Mouse (Mus musculus) hindbrain, embryonic 12.5 days (tissue): ENCODE measurements around the gene Arid3c. TPM values are rescaled to one million over a fixed set of nuclear protein-coding genes. Genes with fewer than 3 reads are reported as not detected.
"Not testable (repeated sequence)": the region's sequence is repeated elsewhere in the genome, so short reads cannot be mapped to it uniquely, and the experiment has no call there.

ENCODE experiments used
- ATAC-seq: fragments of 200-750 bp; cut with Nextera tagmentation; 2 replicates; pipeline ENCODE4 v1.8.0; 2017; ENCODE audit warnings: moderate TSS enrichment; ENCODE audit not compliant: low FRiP score
- H3K27ac ChIP-seq: fragments of 300-500 bp; sonication (generic); 2 replicates; pipeline ENCODE4 v1.5.1; 2016; ENCODE audit warnings: mild to moderate bottlenecking
- H3K27me3 ChIP-seq: fragments of 300-500 bp; sonication (generic); 2 replicates; pipeline ENCODE4 v1.6.1; 2016; ENCODE audit warnings: mild to moderate bottlenecking
- H3K36me3 ChIP-seq: fragments of 300-500 bp; sonication (generic); 2 replicates; pipeline ENCODE4 v1.6.1; 2016; ENCODE audit warnings: mild to moderate bottlenecking
- H3K4me1 ChIP-seq: fragments of 300-500 bp; sonication (generic); 2 replicates; pipeline ENCODE4 v1.6.1; 2016
- H3K4me2 ChIP-seq: fragments of 300-500 bp; sonication (generic); replicated peaks from 2 replicates; pipeline ENCODE4 v1.6.1; 2016; ENCODE audit warnings: mild to moderate bottlenecking
- H3K4me3 ChIP-seq: fragments of 300-500 bp; sonication (generic); 2 replicates; pipeline ENCODE4 v1.5.1; 2016; ENCODE audit warnings: mild to moderate bottlenecking
- H3K9ac ChIP-seq: fragments of 300-500 bp; sonication (generic); 2 replicates; pipeline ENCODE4 v1.6.1; 2016; ENCODE audit warnings: mild to moderate bottlenecking, moderate library complexity
- H3K9me3 ChIP-seq: fragments of 300-500 bp; sonication (generic); replicated peaks from 2 replicates; pipeline ENCODE4 v1.6.1; 2016; ENCODE audit warnings: mild to moderate bottlenecking
- WGBS: fragments of 180-500 bp; shearing (Covaris S2); methylation state at CpG from one replicate; pipeline ENCODE4 v1.1.7; 2016; 5-methylcytosine and 5-hydroxymethylcytosine counted together
- polyA plus RNA-seq: library from polyadenylated mRNA; unstranded; fragments of >200 nt; fragmentation: Nextera tagmentation; extraction: Ambion mirVana; gene quantifications from 2 replicates; pipeline ENCODE4 v1.2.1, GENCODE M21; 2016

The Arid3c gene
- 1.1 TPM in 2 replicates for polyA plus RNA-seq

- no peak for ATAC-seq
- H3K36me3 ChIP-seq = no peaks in the 10 kb centered on the region
- peaks cover 73% of the 10 kb centered on the region for H3K27me3 ChIP-seq
- peak within 1 kb of the TSS; percentile 62 for H3K4me2 ChIP-seq
- no peaks in the 10 kb centered on the region; the same call in 1 of the 2 replicates for H3K9me3 ChIP-seq
- no peak within 1 kb of the TSS for H3K27ac ChIP-seq
- peak within 1 kb of the TSS; percentile 37 for H3K4me3 ChIP-seq
- WGBS = 1% methylated on average over 47 of the region's 50 CpGs
- peaks cover 21% of the 10 kb centered on the region for H3K4me1 ChIP-seq
- H3K9ac ChIP-seq = peak within 1 kb of the TSS; percentile 47
These were observed at the start of gene Arid3c for GRCm38 (mm10) chr4:41731052-41731765. Gene Arid3c (minus strand): TSS chr4:41731142.

DNA sequence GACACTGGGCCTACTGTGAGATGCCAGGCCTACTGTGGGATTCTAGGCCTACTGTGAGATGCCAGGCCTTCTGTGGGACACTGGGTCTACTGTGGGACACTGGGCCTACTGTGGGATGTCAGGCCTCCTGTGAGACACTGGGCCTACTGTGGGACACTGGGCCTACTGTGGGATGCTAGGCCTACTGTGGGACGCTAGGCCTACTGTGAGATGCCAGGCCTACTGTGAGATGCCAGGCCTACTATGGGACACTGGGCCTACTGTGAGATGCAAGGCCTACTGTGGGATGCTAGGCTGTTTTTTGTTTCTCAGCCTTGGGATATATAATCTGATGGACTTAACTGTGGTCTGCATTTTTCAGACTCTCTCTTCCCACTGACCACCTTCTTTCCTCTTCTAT is 44.9 kb upstream of the Arid3c start:
- not testable (repeated sequence) for H3K4me2 ChIP-seq, H3K4me1 ChIP-seq, H3K36me3 ChIP-seq, H3K27me3 ChIP-seq, H3K27ac ChIP-seq, H3K9me3 ChIP-seq, H3K9ac ChIP-seq, H3K4me3 ChIP-seq, ATAC-seq
- WGBS = 82% methylated on average over 1 of the region's 1 CpGs

DNA sequence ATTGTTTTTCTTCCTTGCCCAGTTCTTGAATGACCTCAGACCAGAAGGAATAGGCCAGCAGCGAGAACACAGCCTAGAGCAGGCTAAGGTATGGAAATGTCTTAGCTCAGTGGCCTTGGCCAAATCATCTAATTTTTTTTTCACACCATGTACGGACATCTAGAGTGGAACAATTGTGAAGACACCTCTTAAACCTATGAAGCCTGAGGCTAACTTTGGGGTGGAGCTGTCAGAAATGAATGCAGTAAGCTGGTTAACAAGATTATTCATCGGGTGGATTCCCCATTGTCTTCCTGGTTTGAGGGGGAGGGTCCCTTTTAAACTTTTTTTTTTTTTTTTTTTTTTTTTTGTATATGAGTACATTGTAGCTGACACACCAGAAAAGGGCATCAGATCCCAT is 43.6 kb upstream of the Arid3c start:
- not testable (repeated sequence) for H3K27me3 ChIP-seq, ATAC-seq, H3K4me1 ChIP-seq, H3K9me3 ChIP-seq, H3K36me3 ChIP-seq
- WGBS = 71% methylated on average over 3 of the region's 3 CpGs
- peak overlapping the region; percentile 53 for H3K4me2 ChIP-seq
- H3K4me3 ChIP-seq = peak overlapping the region; percentile 31
- peak overlapping the region; percentile 40; the same call in 1 of the 2 replicates for H3K27ac ChIP-seq
- H3K9ac ChIP-seq = peak overlapping the region; percentile 32; the same call in 1 of the 2 replicates

GRCm38 (mm10) chr4:41774002-41774401 is 43.1 kb upstream of the Arid3c start, which contains the start of gene Ccl27a:
Gene Ccl27a (minus strand): TSS chr4:41774247.
- H3K4me1 ChIP-seq, H3K9me3 ChIP-seq, ATAC-seq, H3K27me3 ChIP-seq, H3K36me3 ChIP-seq: not testable (repeated sequence)
- peak within 1 kb of the TSS; percentile 67; the same call in 1 of the 2 replicates for H3K27ac ChIP-seq
- peak within 1 kb of the TSS; percentile 69 for H3K9ac ChIP-seq
- peak within 1 kb of the TSS; percentile 53 for H3K4me2 ChIP-seq
- peak within 1 kb of the TSS; percentile 44 for H3K4me3 ChIP-seq
- under 1% methylated on average over 12 of the region's 14 CpGs for whole genome bisulfite sequencing

DNA sequence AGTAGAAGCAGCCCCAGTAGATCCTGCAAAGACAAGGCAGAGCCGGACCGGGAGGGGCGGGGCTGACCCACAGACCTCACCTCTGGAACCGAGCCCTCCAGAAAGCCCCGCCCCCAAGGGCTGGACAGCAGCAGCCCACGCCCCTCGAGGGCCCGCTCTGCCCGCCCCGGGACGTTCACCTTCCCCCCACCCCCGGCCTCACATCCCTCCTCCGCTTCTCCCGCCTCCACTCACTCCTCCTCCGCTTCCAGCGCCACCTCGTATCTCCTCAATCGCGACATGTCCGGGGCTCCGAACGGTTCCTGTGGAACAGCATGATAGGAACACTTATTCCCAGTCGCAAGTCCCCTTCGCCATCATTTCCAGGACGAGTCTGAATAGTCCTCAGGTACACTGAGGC is 42.6 kb upstream of the Arid3c start:
- Histone ChIP-seq H3K4me3 (peak overlapping the region; percentile 44), H3K27ac (peak overlapping the region; percentile 67; the same call in 1 of the 2 replicates), H3K4me2 (peak overlapping the region; percentile 51), H3K9ac (peak overlapping the region; percentile 69)
- not testable (repeated sequence) for H3K4me1 ChIP-seq, H3K9me3 ChIP-seq, H3K36me3 ChIP-seq, H3K27me3 ChIP-seq, ATAC-seq
- WGBS = 1% methylated on average over 21 of the region's 25 CpGs

DNA sequence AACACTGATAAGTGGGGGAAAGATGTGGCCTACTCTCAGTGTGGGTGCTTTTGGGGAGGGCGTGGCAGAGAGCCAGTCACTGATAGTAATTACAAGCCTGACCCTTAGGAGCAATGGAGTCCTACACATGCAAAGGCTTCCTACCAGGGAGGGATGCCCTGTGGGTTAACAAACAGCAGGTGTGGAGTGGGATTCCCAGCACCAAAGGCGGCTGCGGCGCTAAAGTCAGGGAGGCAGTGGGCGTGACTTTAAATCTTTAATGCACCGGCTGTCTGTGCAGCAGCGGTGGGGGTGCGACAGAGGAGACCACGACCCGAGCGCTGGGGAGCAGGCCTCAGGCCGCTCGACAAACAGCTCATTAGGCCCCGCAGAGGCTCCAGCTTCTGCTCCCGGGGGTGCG is 42.0 kb upstream of the Arid3c start:
- Histone ChIP-seq H3K4me2 (peak overlapping the region; percentile 46), H3K4me3 (peak overlapping the region; percentile 23)
- H3K9me3 ChIP-seq, H3K4me1 ChIP-seq, H3K9ac ChIP-seq, H3K27me3 ChIP-seq, H3K36me3 ChIP-seq, ATAC-seq, H3K27ac ChIP-seq: not testable (repeated sequence)
- WGBS = 5% methylated on average over 6 of the region's 16 CpGs

GRCm38 (mm10) chr4:41767301-41767700 is 36.4 kb upstream of the Arid3c start:
- WGBS = 84% methylated on average over 10 of the region's 10 CpGs
- not testable (repeated sequence) for H3K4me2 ChIP-seq, H3K36me3 ChIP-seq, H3K9ac ChIP-seq, H3K4me1 ChIP-seq, H3K4me3 ChIP-seq, ATAC-seq, H3K27me3 ChIP-seq, H3K27ac ChIP-seq, H3K9me3 ChIP-seq

DNA sequence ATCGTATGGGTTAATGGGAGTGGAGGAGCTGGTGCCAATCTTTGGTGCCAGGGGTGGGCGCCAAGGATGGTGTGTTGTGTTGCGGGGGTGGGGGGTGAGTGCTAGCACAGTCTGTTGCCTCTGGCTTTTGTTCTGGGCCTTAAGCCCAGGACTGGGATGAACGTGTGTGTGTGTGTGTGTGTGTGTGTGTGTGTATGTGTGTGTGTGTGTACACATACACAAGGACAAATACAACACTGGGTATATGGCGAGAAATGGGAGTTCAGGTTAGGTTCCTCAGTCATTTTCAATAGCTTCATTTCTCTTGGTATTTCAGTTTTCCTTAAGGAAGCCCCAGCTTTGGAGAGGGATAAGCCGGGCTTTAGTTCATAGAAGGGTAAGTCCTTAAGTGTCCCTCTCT is 32.2 kb upstream of the Arid3c start:
- Histone ChIP-seq H3K4me2 (peak overlapping the region; percentile 58; the same call in 1 of the 2 replicates), H3K4me1 (peaks cover 30% of the 10 kb centered on the region)
- not testable (repeated sequence) for H3K4me3 ChIP-seq, H3K9ac ChIP-seq, H3K27ac ChIP-seq, H3K36me3 ChIP-seq, H3K9me3 ChIP-seq, ATAC-seq, H3K27me3 ChIP-seq
- 65% methylated on average over 5 of the region's 6 CpGs for WGBS

- peak overlapping the region; percentile 58 for H3K4me2 ChIP-seq
- H3K27me3 ChIP-seq, H3K36me3 ChIP-seq, H3K9me3 ChIP-seq, ATAC-seq: not testable (repeated sequence)
- WGBS = 48% methylated on average over 8 of the region's 8 CpGs
- peak overlapping the region; percentile 6; the same call in 1 of the 2 replicates for H3K4me3 ChIP-seq
- peak overlapping the region; percentile 73 for H3K27ac ChIP-seq
- H3K4me1 ChIP-seq = peaks cover 30% of the 10 kb centered on the region
- peak overlapping the region; percentile 41 for H3K9ac ChIP-seq
These were observed 31.8 kb upstream of the Arid3c start for GRCm38 (mm10) chr4:41762688-41763114.

- no peak for ATAC-seq
- Histone ChIP-seq H3K9ac (peak overlapping the region; percentile 41; the same call in 1 of the 2 replicates), H3K27ac (peak overlapping the region; percentile 73), H3K4me2 (peak overlapping the region; percentile 58), H3K4me3 (peak overlapping the region; percentile 39; the same call in 1 of the 2 replicates), H3K27me3 (no peaks in the 10 kb centered on the region), H3K36me3 (0 out of 2 replicates have a peak, but pooled peaks cover 6% of the 10 kb centered on the region), H3K9me3 (no peaks in the 10 kb centered on the region), H3K4me1 (peaks cover 30% of the 10 kb centered on the region)
- 36% methylated on average over 8 of the region's 8 CpGs for WGBS
These were observed 31.3 kb upstream of the Arid3c start for GRCm38 (mm10) chr4:41762099-41762687.

- ATAC-seq = no peak
- H3K4me1 ChIP-seq = peaks cover 30% of the 10 kb centered on the region
- H3K9ac ChIP-seq = no peak overlapping the region
- no peaks in the 10 kb centered on the region for H3K27me3 ChIP-seq
- H3K4me3 ChIP-seq = peak overlapping the region; percentile 39
- no peaks in the 10 kb centered on the region for H3K9me3 ChIP-seq
- peak overlapping the region; percentile 58 for H3K4me2 ChIP-seq
- 0 out of 2 replicates have a peak, but pooled peaks cover 5% of the 10 kb centered on the region for H3K36me3 ChIP-seq
- H3K27ac ChIP-seq = peak overlapping the region; percentile 73
These were observed 30.7 kb upstream of the Arid3c start for GRCm38 (mm10) chr4:41761680-41762079.

GRCm38 (mm10) chr4:41760911-41761310 is 30.0 kb upstream of the Arid3c start:
- peak overlapping the region; percentile 58 for H3K4me2 ChIP-seq
- peak overlapping the region; percentile 62 for H3K9ac ChIP-seq
- no peaks in the 10 kb centered on the region for H3K9me3 ChIP-seq
- peaks cover 36% of the 10 kb centered on the region for H3K4me1 ChIP-seq
- H3K4me3 ChIP-seq = peak overlapping the region; percentile 39
- no peaks in the 10 kb centered on the region for H3K27me3 ChIP-seq
- 83% methylated on average over 4 of the region's 4 CpGs for WGBS
- 0 out of 2 replicates have a peak, but pooled peaks cover 3% of the 10 kb centered on the region for H3K36me3 ChIP-seq
- peak overlapping the region; percentile 73 for H3K27ac ChIP-seq
- ATAC-seq = 0 out of 2 replicates have a peak, but pooled peaks have one; percentile 32
